Mouse (Mus musculus): ENCODE data around the gene Ghdc.

The Ghdc gene

GRCm38 (mm10) chr11:100741348-100741747, 29.4 kb downstream of the Ghdc start:
- DNase-seq, result no peak

GRCm38 (mm10) chr11:100738749-100739148, 32.0 kb downstream of the Ghdc start:
- DNase-seq, result no peak

- DNase-seq, result peak; percentile 99
Measured at GRCm38 (mm10) chr11:100738066-100738604, 32.6 kb downstream of the Ghdc start, which contains the start of gene Rab5c. Gene Rab5c, minus strand, starts transcription at chr11:100738215.

DNA sequence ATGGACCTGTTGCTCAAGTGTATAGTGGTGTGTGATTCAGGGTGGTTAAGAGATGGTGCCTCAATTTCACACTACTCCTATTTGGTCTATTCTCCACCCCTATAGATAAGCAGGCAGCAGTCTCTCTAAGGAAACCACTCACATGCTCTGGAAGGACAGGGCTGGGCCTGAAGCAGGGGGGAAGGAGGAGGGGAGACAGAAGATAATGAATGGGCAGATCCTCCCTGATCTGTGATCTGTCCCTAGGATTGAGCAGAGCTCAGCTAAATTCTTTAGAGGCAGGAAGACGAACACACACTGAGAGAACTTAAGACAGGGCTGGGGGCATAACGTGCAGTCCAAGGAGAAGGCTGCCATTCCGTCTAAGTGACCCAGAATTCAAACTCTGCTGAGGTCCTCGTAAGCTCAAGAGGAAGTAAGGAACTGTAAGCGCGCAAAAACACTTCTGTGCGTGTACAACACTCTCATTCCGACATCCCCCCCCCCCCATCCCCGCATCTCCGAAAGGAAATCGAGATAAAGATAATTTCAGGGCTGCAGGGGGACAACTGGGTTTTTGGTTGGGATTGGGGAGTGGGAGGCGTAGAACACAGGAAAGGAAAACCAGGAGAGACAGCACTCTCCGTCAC, 33.5 kb downstream of the Ghdc start:
- no peak for DNase-seq

GRCm38 (mm10) chr11:100736746-100737080, 34.0 kb downstream of the Ghdc start:
- DNase-seq, result no peak

GRCm38 (mm10) chr11:100735954-100736745, 34.6 kb downstream of the Ghdc start:
- DNase-seq, result peak in 1 of 2 experiments; percentile 12

DNA sequence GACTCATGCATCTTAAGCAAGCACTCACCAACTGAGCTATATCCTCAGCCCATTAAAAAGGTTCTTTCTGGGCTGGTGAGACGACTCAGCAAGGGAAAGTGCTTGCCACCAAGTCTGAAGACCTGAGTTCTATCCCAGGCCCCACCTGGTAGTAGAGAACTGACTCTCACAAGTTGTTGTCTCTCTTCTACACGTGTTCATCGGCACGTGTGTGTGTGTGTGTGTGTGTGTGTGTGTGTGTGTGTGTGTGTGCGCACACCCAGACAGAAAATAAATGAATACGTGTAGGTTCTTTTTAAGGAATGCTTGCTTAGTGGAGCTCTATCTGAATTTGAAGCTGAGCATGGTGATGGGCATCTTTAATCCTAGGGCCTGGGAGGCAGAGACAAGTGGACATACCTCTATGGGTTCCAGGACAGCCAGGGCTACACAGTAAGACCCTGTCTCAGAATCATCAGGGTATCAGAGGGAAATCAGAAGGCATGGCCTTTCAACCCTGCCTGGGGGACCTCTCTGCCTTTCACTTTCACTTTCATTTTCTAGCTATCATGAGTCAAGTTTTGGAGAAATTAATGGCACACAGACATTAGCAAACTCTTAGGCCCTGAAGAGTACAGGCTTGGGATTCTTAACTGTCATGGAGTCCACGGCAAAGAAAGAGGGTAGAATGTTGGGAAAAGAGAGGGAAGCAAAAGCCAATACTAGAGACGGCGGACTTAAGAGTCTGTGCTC, 35.5 kb downstream of the Ghdc start:
- no peak for DNase-seq

DNA sequence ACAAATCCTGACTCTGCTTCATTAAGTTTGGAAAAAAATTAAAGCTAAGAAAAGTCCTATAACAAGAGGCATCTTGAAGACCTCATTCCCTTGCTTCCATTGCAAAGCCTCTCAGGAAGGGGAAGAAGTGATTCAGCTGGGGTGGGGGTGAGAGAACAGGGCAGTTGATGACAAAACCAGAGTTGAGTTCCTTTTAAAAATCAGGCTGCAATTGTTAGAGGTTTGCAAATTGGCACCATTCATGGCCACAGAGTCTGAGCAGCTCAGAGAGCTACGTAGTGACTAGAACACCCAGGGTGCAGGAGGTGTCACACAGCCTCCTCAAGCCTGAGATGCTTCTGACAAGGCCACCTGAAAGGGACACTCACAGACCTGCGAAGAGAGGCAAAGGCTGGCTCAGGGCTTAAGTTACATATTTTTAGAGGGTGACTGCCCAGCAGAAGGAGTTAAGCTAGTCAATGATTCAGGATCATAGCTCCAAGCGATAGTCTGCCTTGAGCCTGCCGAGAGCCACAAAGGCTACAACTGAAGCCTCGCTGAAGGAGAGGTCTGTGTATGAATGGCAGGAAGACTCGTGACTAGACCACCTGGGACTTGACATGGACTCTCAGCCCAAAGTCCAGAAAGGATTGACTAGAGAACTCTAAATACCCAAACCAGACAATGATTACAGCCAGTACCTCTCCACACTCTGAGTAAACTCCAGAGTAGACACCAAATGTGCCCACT, 40.1 kb downstream of the Ghdc start:
- no peak for DNase-seq

GRCm38 (mm10) chr11:100729976-100730375, 40.8 kb downstream of the Ghdc start:
- DNase-seq, result no peak

- DNase-seq, result no peak
Measured at GRCm38 (mm10) chr11:100728601-100729000, 42.2 kb downstream of the Ghdc start.

- no peak for DNase-seq
Measured at GRCm38 (mm10) chr11:100727201-100727600, 43.6 kb downstream of the Ghdc start.

- no peak for DNase-seq
Measured at GRCm38 (mm10) chr11:100724919-100725512, 45.7 kb downstream of the Ghdc start.

DNA sequence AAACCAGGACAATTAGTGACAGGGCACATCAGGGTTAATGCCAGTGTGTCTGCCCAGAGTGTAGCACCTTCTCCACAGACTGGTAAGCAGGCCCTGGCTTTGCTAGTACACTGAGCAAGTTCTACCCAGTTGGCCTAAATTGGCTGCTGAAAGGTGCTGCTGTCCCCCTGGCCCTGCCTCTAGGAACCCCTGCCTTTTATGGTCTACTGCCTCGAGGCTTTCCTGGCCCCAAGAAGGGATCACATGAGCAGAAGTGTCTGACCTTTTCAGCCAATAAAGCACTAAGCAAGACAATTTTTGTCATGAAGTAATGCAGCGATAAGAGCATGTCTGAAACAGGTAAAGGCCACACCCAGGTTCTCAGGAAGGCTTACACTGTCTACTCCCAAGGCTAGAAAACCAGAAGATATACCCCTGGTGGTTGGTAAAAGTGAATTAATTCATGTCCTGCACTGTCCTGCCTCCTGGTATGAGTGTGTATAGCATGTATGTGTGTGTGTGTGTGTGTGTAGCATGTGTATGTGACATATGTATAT, 48.2 kb downstream of the Ghdc start:
- no peak for DNase-seq

DNA sequence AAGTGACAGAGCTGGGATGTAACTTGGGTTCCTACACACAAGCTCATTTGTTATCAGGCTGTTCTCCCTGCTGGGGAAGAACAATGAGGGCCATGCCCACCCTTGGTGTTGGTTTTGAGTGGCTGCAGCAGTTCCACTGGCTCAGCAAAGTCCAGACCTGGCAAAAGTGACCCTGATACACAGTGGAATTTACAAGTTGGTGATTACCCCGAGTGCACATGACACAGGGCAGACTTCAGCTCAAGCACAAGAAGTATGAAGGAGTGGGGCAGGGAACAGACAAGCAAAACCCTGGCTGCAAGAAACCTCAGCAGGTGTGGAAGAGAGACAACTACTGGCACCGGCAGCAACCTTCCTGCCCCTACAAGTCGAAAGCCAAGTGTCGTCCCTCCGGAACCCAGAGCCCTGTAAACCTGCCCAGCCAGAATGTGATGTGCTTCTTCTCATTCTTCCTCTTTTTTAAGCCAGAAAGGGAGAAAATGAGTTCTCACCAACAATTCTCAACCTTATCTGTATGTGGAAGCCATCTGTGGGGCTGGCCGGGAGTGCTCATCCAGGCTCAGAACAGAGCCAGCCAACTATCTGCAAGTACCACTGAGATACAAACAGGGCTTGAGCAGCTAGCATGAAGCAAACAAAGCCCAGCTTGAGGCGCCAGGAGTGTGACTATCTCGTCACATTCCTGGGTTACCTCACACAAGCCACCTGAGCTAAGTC, 48.8 kb downstream of the Ghdc start:
- no peak for DNase-seq

GRCm38 (mm10) chr11:100721254-100721653, 49.5 kb downstream of the Ghdc start:
- DNase-seq, result no peak

DNA sequence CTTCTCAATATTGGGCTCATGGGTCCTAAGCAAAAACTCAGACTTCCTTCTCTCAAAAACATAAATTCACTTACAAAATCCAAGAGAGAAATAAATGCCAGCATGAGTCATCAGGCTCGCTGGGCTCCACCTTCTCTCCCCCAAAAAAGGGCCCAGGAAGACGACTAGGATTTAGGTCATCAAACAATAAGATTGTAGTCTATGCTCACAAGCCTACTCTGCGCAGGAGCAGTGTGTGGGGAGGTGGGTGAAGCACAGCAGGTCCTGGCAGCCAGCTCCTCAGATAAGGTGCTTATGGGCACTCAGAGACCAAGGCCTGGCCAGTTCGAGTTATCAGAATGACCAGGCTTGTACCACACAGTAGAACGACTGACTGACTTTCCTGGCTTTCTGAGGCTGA, 50.4 kb downstream of the Ghdc start:
- no peak for DNase-seq

- no peak for DNase-seq
Measured at GRCm38 (mm10) chr11:100719893-100720292, 50.9 kb downstream of the Ghdc start.

GRCm38 (mm10) chr11:100719312-100719711, 51.4 kb downstream of the Ghdc start:
- DNase-seq, result no peak

DNA sequence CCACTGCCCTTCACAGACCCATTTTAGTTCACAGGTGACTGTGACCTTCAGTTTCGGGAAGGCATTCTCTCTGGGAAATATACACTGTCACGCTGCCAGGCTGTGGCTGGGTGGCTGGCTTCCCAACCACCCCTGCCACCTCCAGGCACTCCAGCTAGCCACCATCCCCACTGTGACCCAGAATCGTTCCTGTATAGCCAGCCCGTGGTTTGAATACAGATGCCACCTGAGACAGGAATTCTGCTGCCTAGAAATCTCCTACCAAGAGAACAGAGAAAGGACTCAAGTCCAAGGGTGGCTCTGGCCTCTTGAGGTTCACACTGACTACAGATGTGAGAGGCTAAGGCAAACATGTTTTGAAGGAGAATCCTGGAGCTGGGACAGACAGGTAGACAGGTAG, 51.9 kb downstream of the Ghdc start:
- DNase-seq, result no peak

- DNase-seq, result no peak
Measured at GRCm38 (mm10) chr11:100718462-100718861, 52.3 kb downstream of the Ghdc start.

- no peak for DNase-seq
Measured at GRCm38 (mm10) chr11:100716649-100717048, 54.1 kb downstream of the Ghdc start.

Measured in thymus, adult 18-20 months (tissue).